Mouse (Mus musculus) left cerebral cortex, postnatal 36 days (tissue): Measurements from ENCODE around the gene Mbd6. TPM values are rescaled to one million over a fixed set of nuclear protein-coding genes. Genes with fewer than 3 reads are reported as not detected.

Experiments used
- total RNA-seq, 2 experiments: library from RNA; stranded (reverse); gene quantifications; 2 replicates each; pipeline ENCODE4 v1.2.3; 2021

The Mbd6 gene
- total RNA-seq, 2 experiments from 2014 or later, result 32.9 to 54.4 TPM

Other genes with a start within 250 kb of the Mbd6 start
- 10 to 100 TPM in 1 of 2 experiments, 1 to 10 TPM in 1; 9.2 to 10.6 TPM for gene Mettl1, start 247.6 kb downstream of the Mbd6 start, total RNA-seq
- not detected for gene Eef1akmt3, start 247.5 kb downstream of the Mbd6 start, total RNA-seq
- gene Cyp27b1, start 240.8 kb downstream of the Mbd6 start, total RNA-seq, result 1 to 10 TPM in 1 of 2 experiments, under 1 TPM in 1; 0.39 to 1.2 TPM
- 10 to 100 TPM; 21.5 to 24.9 TPM for gene March9, start 228.8 kb downstream of the Mbd6 start, total RNA-seq
- gene Cdk4, start 225.5 kb downstream of the Mbd6 start, total RNA-seq, result 10 to 100 TPM; 76.9 to 88.1 TPM
- gene Tspan31, start 218.8 kb downstream of the Mbd6 start, total RNA-seq, result 10 to 100 TPM; 63.5 to 66.3 TPM
- gene Agap2, start 213.7 kb downstream of the Mbd6 start, total RNA-seq, result 100 to 1,000 TPM; 680 to 686 TPM
- gene Os9, start 167.9 kb downstream of the Mbd6 start, total RNA-seq, result 100 to 1,000 TPM; 118 to 119 TPM
- gene B4galnt1, start 123.8 kb downstream of the Mbd6 start, total RNA-seq, result 100 to 1,000 TPM; 116 to 122 TPM
- gene Slc26a10, start 108.4 kb downstream of the Mbd6 start, total RNA-seq, result 1 to 10 TPM; 1.8 to 4.4 TPM
- 100 to 1,000 TPM; 173 to 176 TPM for gene Arhgef25, start 98.9 kb downstream of the Mbd6 start, total RNA-seq
- gene Dtx3, start 93.3 kb downstream of the Mbd6 start, total RNA-seq, result 100 to 1,000 TPM; 195 to 221 TPM
- gene Pip4k2c, start 77.4 kb downstream of the Mbd6 start, total RNA-seq, result 100 to 1,000 TPM in 1 of 2 experiments, 10 to 100 TPM in 1; 94.6 to 106 TPM
- gene Kif5a, start 25.7 kb downstream of the Mbd6 start, total RNA-seq, result 1,000 to 10,000 TPM in 1 of 2 experiments, 100 to 1,000 TPM in 1; 978 to 1,176 TPM
- 100 to 1,000 TPM; 267 to 287 TPM for gene Dctn2, start 22.6 kb downstream of the Mbd6 start, total RNA-seq
- gene Mars, start 22.8 kb upstream of the Mbd6 start, total RNA-seq, result 10 to 100 TPM; 54.9 to 60.1 TPM
- gene Arhgap9, start 32.9 kb upstream of the Mbd6 start, total RNA-seq, result 1 to 10 TPM in 1 of 2 experiments, under 1 TPM in 1; 0.94 to 1.1 TPM
- 1 to 10 TPM; 1.9 to 2.9 TPM for gene Gli1, start 53.0 kb upstream of the Mbd6 start, total RNA-seq
- under 1 TPM; 0.15 to 0.20 TPM for gene Inhbe, start 65.4 kb upstream of the Mbd6 start, total RNA-seq
- gene Inhbc, start 81.4 kb upstream of the Mbd6 start, total RNA-seq, result not detected
- gene R3hdm2, start 91.3 kb upstream of the Mbd6 start, total RNA-seq, result 100 to 1,000 TPM; 348 to 365 TPM
- 1 to 10 TPM; 1.7 to 2.9 TPM for gene Stac3, start 212.7 kb upstream of the Mbd6 start, total RNA-seq
- 1 to 10 TPM; 2.1 to 4.9 TPM for gene Ndufa4l2, start 225.9 kb upstream of the Mbd6 start, total RNA-seq
- 10 to 100 TPM; 22.8 to 29.9 TPM for gene Shmt2, start 233.4 kb upstream of the Mbd6 start, total RNA-seq
- 1 to 10 TPM; 6.0 to 7.6 TPM for gene Nxph4, start 245.5 kb upstream of the Mbd6 start, total RNA-seq